Mouse (Mus musculus) limb, embryonic 14.5 days (tissue): Measurements from ENCODE around the gene Fam102b. TPM values are rescaled to one million over a fixed set of nuclear protein-coding genes. Genes with fewer than 3 reads are reported as not detected.

ENCODE experiments used
- ATAC-seq: fragments of 200-750 bp; cut with Nextera tagmentation; 2 replicates; pipeline ENCODE4 v1.8.0; 2017; ENCODE audit warnings: low read depth, moderate number of reproducible peaks, moderate TSS enrichment; ENCODE audit not compliant: low FRiP score
- DNase-seq: peaks from one replicate; pipeline ENCODE4 v3.0.0-alpha.2; 2015; ENCODE audit warnings: low spot score
- H3K27ac ChIP-seq: fragments of 300-500 bp; sonication (generic); replicated peaks from 2 replicates; pipeline ENCODE4 v1.5.1; 2014; ENCODE audit warnings: low read depth, mild to moderate bottlenecking, low read length, moderate library complexity, mixed read lengths
- H3K27me3 ChIP-seq: fragments of 300-500 bp; sonication (generic); 2 replicates; pipeline ENCODE4 v1.6.1; 2014; ENCODE audit warnings: low read length, mixed read lengths; ENCODE audit not compliant: control insufficient read depth, insufficient read depth
- H3K36me3 ChIP-seq: fragments of 300-500 bp; sonication (generic); 2 replicates; pipeline ENCODE4 v1.6.1; 2014; ENCODE audit warnings: mild to moderate bottlenecking, low read length, moderate library complexity, mixed read lengths; ENCODE audit not compliant: control insufficient read depth, insufficient read depth
- H3K4me1 ChIP-seq: fragments of 300-500 bp; sonication (generic); 2 replicates; pipeline ENCODE4 v1.6.1; 2014; ENCODE audit warnings: antibody characterized with exemption, low read length, mixed read lengths; ENCODE audit not compliant: control insufficient read depth, insufficient read depth
- H3K4me2 ChIP-seq: fragments of 300-500 bp; sonication (generic); replicated peaks from 2 replicates; pipeline ENCODE4 v1.6.1; 2014; ENCODE audit warnings: low read depth, mild to moderate bottlenecking, low read length, moderate library complexity; ENCODE audit not compliant: severe bottlenecking
- H3K4me3 ChIP-seq: fragments of 300-500 bp; sonication (generic); replicated peaks from 2 replicates; pipeline ENCODE4 v1.5.1; 2014; ENCODE audit warnings: low read length
- H3K9ac ChIP-seq: fragments of 300-500 bp; sonication (generic); 2 replicates; pipeline ENCODE4 v1.6.1; 2014; ENCODE audit warnings: mild to moderate bottlenecking, low read depth, low read length, moderate library complexity; ENCODE audit not compliant: severe bottlenecking
- H3K9me3 ChIP-seq: fragments of 300-500 bp; sonication (generic); 2 replicates; pipeline ENCODE4 v1.6.1; 2016; ENCODE audit warnings: low read length; ENCODE audit not compliant: control insufficient read depth
- POLR2A ChIP-seq: fragments of 200-500 bp; IDR thresholded peaks from 2 replicates; pipeline ENCODE4 v1.8.0; 2012; ENCODE audit warnings: inconsistent platforms, mild to moderate bottlenecking, moderate library complexity, borderline replicate concordance; ENCODE audit not compliant: insufficient read depth, insufficient read length; ENCODE audit errors: extremely low read depth
- WGBS: fragments of 180-500 bp; shearing (Covaris S2); extraction: QIAGEN DNeasy Blood & Tissue Kit; methylation state at CpG from one replicate; pipeline ENCODE4 v1.1.7; 2014; 5-methylcytosine and 5-hydroxymethylcytosine counted together
- polyA plus RNA-seq, 2 experiments: library from polyadenylated mRNA; depleted of rRNA in 1 of 2; stranded (reverse) in 1 of 2; unstranded in 1 of 2; fragments of >200 nt; fragmentation: Nextera tagmentation in 1 of 2; extraction: Ambion mirVana in 1 of 2; gene quantifications; 2 replicates each; pipeline versions ENCODE4 v1.2.1 to v1.2.3; 2012 to 2014

The Fam102b gene
- polyA plus RNA-seq, 2 experiments = 15.4 to 16.9 TPM

- no peak for DNase-seq
- no peak for TF ChIP-seq POLR2A
- Histone ChIP-seq H3K4me1 (no peaks in the 10 kb centered on the region), H3K4me2 (no peak overlapping the region), H3K36me3 (peaks cover 12% of the 10 kb centered on the region), H3K9me3 (no peaks in the 10 kb centered on the region), H3K27ac (no peak overlapping the region), H3K4me3 (no peak overlapping the region), H3K9ac (no peak overlapping the region), H3K27me3 (no peaks in the 10 kb centered on the region)
- no peak for ATAC-seq
- 81% methylated on average over 1 of the region's 1 CpGs for WGBS
These were observed 28.2 kb downstream of the Fam102b start for GRCm38 (mm10) chr3:108999173-108999572.

- H3K9ac ChIP-seq = no peak overlapping the region
- H3K27ac ChIP-seq = no peak overlapping the region
- H3K4me3 ChIP-seq = no peak overlapping the region
- no peaks in the 10 kb centered on the region for H3K27me3 ChIP-seq
- no peak overlapping the region for H3K4me2 ChIP-seq
- no peaks in the 10 kb centered on the region for H3K9me3 ChIP-seq
- peaks cover 12% of the 10 kb centered on the region for H3K36me3 ChIP-seq
- ATAC-seq = no peak
- no peak for DNase-seq
- TF ChIP-seq POLR2A = no peak
- H3K4me1 ChIP-seq = no peaks in the 10 kb centered on the region
- 63% methylated on average over 4 of the region's 4 CpGs for WGBS
These were observed 29.6 kb downstream of the Fam102b start for GRCm38 (mm10) chr3:108997762-108998161.

GRCm38 (mm10) chr3:108997284-108997683 is 30.1 kb downstream of the Fam102b start:
- Histone ChIP-seq H3K9ac (no peak overlapping the region), H3K36me3 (peaks cover 14% of the 10 kb centered on the region), H3K4me2 (no peak overlapping the region), H3K9me3 (no peaks in the 10 kb centered on the region), H3K27me3 (no peaks in the 10 kb centered on the region), H3K27ac (no peak overlapping the region), H3K4me1 (no peaks in the 10 kb centered on the region), H3K4me3 (no peak overlapping the region)
- DNase-seq (no peak), ATAC-seq (no peak)
- 86% methylated on average over 11 of the region's 11 CpGs for WGBS
- no peak for TF ChIP-seq POLR2A

GRCm38 (mm10) chr3:108995379-108995778 is 32.0 kb downstream of the Fam102b start:
- no peak overlapping the region for H3K9ac ChIP-seq
- ATAC-seq = no peak

GRCm38 (mm10) chr3:108994477-108994876 is 32.9 kb downstream of the Fam102b start:
- 89% methylated on average over 2 of the region's 2 CpGs for WGBS
- Histone ChIP-seq H3K4me1 (no peaks in the 10 kb centered on the region), H3K36me3 (peaks cover 23% of the 10 kb centered on the region), H3K4me2 (no peak overlapping the region), H3K27ac (no peak overlapping the region), H3K9me3 (no peaks in the 10 kb centered on the region), H3K9ac (no peak overlapping the region), H3K27me3 (no peaks in the 10 kb centered on the region), H3K4me3 (no peak overlapping the region)
- DNase-seq (no peak), ATAC-seq (no peak)
- TF ChIP-seq POLR2A = no peak

More at GRCm38 (mm10) chr3:108995379-108995778, 32.0 kb downstream of the Fam102b start:
- H3K4me2 ChIP-seq = no peak overlapping the region
- 80% methylated on average over 2 of the region's 2 CpGs for WGBS
- no peaks in the 10 kb centered on the region for H3K27me3 ChIP-seq
- no peak for DNase-seq
- H3K27ac ChIP-seq = no peak overlapping the region
- peaks cover 19% of the 10 kb centered on the region for H3K36me3 ChIP-seq
- no peaks in the 10 kb centered on the region for H3K9me3 ChIP-seq
- H3K4me3 ChIP-seq = no peak overlapping the region
- H3K4me1 ChIP-seq = no peaks in the 10 kb centered on the region
- no peak for TF ChIP-seq POLR2A
